Mouse (Mus musculus) ovary, adult 18-20 months (tissue): ENCODE measurements around the gene Lgals7.
A peak's percentile ranks its signal among the peaks of the same experiment; 100 is the strongest.
"Not testable (repeated sequence)": the region's sequence is repeated elsewhere in the genome, so short reads cannot be mapped to it uniquely, and the experiment has no call there.

Source experiments
- DNase-seq: peaks from one replicate; pipeline ENCODE4 v3.0.0; 2022; ENCODE audit warnings: low spot score, mixed read lengths

Gene Lgals7

GRCm38 (mm10) chr7:28830981-28831380 is 32.7 kb upstream of the Lgals7 start:
- DNase-seq: no peak

- no peak for DNase-seq
These were observed 32.1 kb upstream of the Lgals7 start for GRCm38 (mm10) chr7:28831411-28832125.

GRCm38 (mm10) chr7:28832137-28832536 is 31.5 kb upstream of the Lgals7 start:
- DNase-seq: no peak

- DNase-seq: no peak
These were observed 29.8 kb upstream of the Lgals7 start, which contains the start of gene Lgals4 for GRCm38 (mm10) chr7:28833723-28834347. TSS of gene Lgals4 (plus strand) at chr7:28833854.

- DNase-seq: no peak
These were observed 26.7 kb upstream of the Lgals7 start for GRCm38 (mm10) chr7:28836936-28837335.

GRCm38 (mm10) chr7:28838331-28838730 is 25.3 kb upstream of the Lgals7 start:
- DNase-seq: no peak

- DNase-seq: no peak
These were observed 16.4 kb upstream of the Lgals7 start for GRCm38 (mm10) chr7:28847273-28847672.

GRCm38 (mm10) chr7:28849700-28850236 is 13.9 kb upstream of the Lgals7 start:
- DNase-seq: no peak

- DNase-seq: no peak
These were observed 13.0 kb upstream of the Lgals7 start for GRCm38 (mm10) chr7:28850642-28851041.

GRCm38 (mm10) chr7:28859953-28860352 is 3.7 kb upstream of the Lgals7 start:
- DNase-seq: no peak

GRCm38 (mm10) chr7:28860898-28861297 is 2.8 kb upstream of the Lgals7 start:
- DNase-seq: no peak

GRCm38 (mm10) chr7:28862817-28863499 is 695 bp upstream of the Lgals7 start:
- DNase-seq: peak; percentile 26

- DNase-seq: no peak
These were observed 666 bp downstream of the Lgals7 start for GRCm38 (mm10) chr7:28864288-28864750.

GRCm38 (mm10) chr7:28865481-28866300 is 2.0 kb downstream of the Lgals7 start:
- DNase-seq: peak; percentile 75

- DNase-seq: no peak
These were observed 3.3 kb downstream of the Lgals7 start for GRCm38 (mm10) chr7:28866769-28867507.

- DNase-seq: not testable (repeated sequence)
These were observed 4.1 kb downstream of the Lgals7 start for GRCm38 (mm10) chr7:28867508-28868340.

GRCm38 (mm10) chr7:28870901-28871664 is 7.4 kb downstream of the Lgals7 start:
- DNase-seq: no peak

GRCm38 (mm10) chr7:28874565-28874964 is 10.9 kb downstream of the Lgals7 start:
- DNase-seq: no peak

- peak; percentile 52 for DNase-seq
These were observed 12.4 kb downstream of the Lgals7 start for GRCm38 (mm10) chr7:28876099-28876498.
